Mouse (Mus musculus) adrenal gland, postnatal 14 days (tissue): ENCODE data around the gene Uqcc3. TPM values are rescaled to one million over a fixed set of nuclear protein-coding genes. Genes with fewer than 3 reads are reported as not detected.
"Not testable (repeated sequence)": the region's sequence is repeated elsewhere in the genome, so short reads cannot be mapped to it uniquely, and the experiment has no call there.

Source experiments
- DNase-seq: peaks from one replicate; pipeline ENCODE4 v3.0.0; 2021; ENCODE audit warnings: mixed read lengths
- long read RNA-seq, 2 experiments: library from polyadenylated mRNA; stranded (forward); transcript quantifications; one replicate each; pipeline ENCODE4 v2.0.0; 2021
- total RNA-seq: library from RNA; stranded (reverse); gene quantifications from 2 replicates; pipeline ENCODE4 v1.2.3, GENCODE M21; 2021

Uqcc3 gene
- 80.7 and 82.8 TPM in 2 replicates for total RNA-seq
- long read RNA-seq, experiment 1, transcript Uqcc3-201 (2 exons, 821 nt): major isoform, 114 of 117 reads
- long read RNA-seq, experiment 1, partial matches to known transcripts: 3 of 117 reads
- long read RNA-seq, experiment 1, other reads (novel, unspliced or antisense): 0 of 117 reads
- long read RNA-seq, experiment 2, transcript Uqcc3-201 (2 exons, 821 nt): major isoform, 133 of 136 reads
- long read RNA-seq, experiment 2, partial matches to known transcripts: 0 of 136 reads
- long read RNA-seq, experiment 2, other reads (novel, unspliced or antisense): 3 of 136 reads

DNA sequence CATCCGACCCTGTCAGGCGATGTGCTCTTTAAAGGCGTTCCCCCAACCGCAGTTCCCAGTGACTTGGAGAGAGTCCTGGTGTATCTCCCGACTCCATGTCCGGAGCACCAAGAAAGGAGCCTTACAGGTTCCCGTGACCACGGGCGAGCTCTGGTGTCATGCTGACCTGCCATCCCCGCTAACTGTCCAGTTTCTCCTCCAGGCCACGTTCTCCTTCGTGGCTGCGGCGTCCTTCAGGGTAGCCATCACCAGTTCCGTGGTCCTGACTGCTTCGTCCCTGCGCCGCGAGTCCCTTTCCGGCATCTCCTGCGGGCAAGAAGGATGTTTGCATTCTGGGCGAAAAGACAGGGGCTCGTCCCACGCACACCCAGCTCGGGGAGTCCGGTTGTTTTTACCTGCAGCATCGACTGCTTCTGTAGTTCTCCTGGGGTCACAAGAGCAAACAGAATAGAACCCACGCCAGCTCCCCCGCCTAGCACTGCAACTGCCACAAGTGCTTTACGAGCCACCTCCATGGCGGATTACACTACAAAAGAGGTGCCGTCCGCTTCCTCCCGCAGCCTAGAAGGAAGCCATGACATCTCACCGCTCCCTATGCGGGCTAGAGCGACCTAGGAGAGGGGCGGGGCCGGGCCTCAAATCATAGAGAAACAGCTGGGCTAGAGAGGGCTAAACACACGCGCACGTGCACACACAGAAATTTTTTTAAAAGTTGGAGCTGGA is at the start of gene Uqcc3:
TSS of gene Uqcc3 (minus strand) at position 613 of the 723 bp plus-strand sequence.
- DNase-seq: peak; percentile 95

DNA sequence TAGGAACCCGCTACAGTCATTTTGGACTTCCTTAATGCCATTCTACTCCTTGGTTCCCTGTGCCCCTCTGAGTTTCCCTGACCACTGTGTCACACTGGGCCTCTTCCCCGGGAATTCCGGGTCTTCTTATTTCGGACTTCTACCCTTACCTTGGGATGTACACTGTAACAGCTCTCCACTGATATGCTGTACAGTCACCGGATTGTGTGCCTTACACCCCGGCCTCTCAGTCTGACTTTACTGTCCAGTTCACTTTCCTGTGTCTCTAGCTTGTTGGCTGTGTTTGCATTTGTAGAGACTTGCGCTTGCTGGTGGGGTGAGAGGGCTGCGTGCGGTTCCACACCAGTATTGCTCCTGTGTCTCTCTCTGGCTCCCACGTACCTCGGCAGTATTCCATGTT is 49.4 kb upstream of the Uqcc3 start:
- DNase-seq: peak; percentile 30

DNA sequence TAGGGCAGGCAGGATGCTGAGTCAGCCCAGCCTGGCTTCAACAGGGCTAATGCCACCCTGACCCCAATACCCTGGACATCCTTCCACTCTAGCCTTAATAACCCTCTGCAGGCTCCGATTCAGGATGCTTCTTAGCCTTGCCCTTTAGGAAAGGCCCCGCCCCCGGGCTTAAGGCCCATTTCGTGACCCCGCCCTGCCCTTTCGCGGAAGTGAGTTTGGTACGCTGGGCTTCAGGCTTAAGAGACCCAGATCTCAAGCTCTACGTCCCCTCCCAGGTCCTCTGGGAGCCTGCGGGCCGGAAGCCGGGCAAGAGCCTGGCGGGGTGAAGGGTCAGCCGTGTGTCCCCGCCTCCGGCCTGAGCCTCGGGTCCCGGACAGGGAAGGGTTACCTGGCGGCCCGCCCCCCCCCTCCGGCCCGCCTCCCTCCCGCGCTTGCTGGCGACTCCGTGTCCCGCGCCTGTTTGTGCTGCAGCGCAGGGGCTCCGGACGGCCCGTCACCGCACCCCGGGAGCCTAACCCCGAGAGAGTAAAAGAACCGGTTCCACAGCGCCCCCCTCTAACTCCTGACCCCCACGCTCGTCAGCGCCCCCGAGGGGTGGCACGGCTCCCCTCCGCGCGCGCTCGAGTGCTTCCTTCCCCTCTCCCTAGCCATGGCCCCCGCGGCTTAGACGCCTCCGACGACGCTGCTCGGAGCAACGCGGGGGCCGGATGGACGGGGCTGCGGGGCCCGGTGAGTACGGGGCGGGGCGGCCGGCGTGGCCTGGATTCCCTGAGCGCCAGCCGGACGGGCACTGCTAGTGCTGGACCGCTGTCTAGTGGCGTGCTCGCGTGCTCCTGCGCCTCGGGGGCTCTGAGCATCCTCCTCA is 48.7 kb upstream of the Uqcc3 start, which contains the start of the genes Rom1 and Eml3:
TSS of gene Rom1 (minus strand) at position 133 of the 865 bp plus-strand sequence.
TSS of gene Eml3 (plus strand) at position 329 of the 865 bp plus-strand sequence.
- peak; percentile 95 for DNase-seq

- DNase-seq: peak; percentile 53
Observed at GRCm38 (mm10) chr19:8928689-8929223, 48.0 kb upstream of the Uqcc3 start.

GRCm38 (mm10) chr19:8927891-8928525 is 47.3 kb upstream of the Uqcc3 start:
- no peak for DNase-seq

DNA sequence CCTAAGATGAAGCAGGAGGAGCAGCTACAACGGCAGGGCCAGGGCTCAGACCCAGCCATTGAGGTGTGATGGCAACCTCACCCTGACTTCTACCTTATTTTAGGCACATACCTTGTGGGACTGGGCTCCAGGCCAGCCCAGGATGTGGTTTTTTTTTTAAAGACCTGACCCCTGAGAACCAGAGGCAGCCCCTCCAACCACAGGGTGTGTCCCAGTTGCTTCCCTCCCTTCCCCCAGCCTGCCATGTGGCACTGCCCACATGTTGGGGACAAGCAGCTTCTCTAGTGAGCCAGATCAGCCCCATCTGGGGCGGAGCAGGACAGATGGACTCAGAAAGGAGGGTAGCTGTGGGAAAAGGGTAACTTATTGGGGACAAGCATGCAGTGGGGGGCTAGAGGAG is 46.0 kb upstream of the Uqcc3 start:
- DNase-seq: no peak

GRCm38 (mm10) chr19:8921741-8922140 is 41.0 kb upstream of the Uqcc3 start:
- DNase-seq: no peak

GRCm38 (mm10) chr19:8920836-8921291 is 40.1 kb upstream of the Uqcc3 start:
- no peak for DNase-seq

- peak; percentile 97 for DNase-seq
Observed at GRCm38 (mm10) chr19:8920073-8920736, 39.5 kb upstream of the Uqcc3 start, which contains the start of gene B3gat3. Gene B3gat3 (plus strand): TSS chr19:8920374.

DNA sequence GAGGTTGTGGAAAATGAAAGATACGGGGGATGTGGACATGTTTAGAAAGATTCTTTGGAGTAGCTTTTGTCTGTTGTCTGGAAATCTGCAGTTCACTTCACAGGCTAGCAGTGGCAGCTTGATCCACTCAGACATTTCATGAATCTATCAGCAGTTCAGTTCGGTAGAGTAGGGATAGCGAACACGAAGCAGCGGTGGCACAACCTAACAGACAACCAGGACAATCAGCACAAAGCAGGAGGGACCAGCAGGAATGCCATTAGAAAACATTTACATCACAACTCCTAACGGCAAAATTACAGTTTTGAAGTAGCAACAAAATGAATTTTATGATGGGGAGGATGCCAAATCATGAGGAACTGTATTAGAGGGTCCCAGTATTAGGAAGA is 39.0 kb upstream of the Uqcc3 start:
- no peak for DNase-seq

GRCm38 (mm10) chr19:8919000-8919399 is 38.3 kb upstream of the Uqcc3 start:
- no peak for DNase-seq

GRCm38 (mm10) chr19:8914212-8914611 is 33.5 kb upstream of the Uqcc3 start:
- DNase-seq: no peak

DNA sequence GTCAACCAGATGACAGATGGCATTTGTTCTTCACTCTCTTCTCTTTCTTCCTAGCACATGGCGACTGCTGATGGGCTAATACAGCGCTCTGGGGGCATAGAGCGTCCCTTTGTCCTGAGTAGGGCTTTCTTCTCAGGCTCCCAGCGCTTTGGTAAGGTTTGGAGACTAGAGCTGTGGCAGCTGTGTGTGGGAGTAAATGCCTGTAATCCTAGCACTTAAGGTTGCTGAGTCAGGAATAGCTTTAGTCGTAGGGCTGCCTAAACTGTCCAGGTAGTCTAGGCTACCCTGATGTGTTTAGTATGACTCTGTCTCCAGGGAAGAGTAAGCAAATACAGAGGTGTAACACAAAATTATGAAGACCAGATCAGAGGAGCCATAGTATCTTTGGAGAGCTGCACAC is 31.1 kb upstream of the Uqcc3 start:
- no peak for DNase-seq

GRCm38 (mm10) chr19:8908531-8908930 is 27.8 kb upstream of the Uqcc3 start:
- DNase-seq: no peak

DNA sequence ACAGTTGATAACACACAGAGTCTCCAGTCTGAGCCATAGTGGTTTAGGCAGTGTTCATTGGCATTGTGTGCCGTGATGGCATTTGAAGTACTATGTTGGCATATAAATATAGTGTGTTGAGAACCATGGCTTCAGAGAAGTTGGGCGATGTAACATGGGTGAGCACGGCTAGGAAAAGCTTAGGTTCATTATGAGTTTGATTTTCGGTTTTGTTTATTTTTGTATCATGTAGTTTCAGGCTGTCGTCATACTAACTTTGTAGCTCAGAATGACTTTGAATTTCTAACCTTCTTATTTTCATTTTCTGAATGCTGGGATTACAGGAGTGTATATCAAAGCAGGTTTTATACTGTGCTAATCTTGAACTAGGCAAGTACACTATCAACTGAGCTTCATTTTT is 22.7 kb upstream of the Uqcc3 start:
- DNase-seq: no peak

DNA sequence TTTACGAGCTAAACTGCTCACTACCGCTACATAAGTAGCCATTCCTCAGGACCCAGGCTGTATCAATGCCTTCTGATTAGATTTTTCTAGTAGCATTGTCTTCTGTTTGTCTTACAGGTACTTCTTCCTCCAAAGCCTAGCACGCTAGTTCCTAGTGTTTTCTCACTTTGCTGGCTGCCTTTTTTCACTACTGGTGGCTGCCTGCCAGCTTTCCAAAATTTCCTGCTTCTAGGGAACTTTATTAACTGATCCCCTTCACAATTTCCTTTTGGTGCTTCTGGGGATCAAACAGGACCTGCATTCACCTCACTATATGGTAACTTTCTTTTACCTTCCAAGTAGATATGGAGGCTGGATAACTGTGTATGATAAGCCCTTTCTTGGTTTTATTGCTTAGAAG is 18.4 kb upstream of the Uqcc3 start:
- no peak for DNase-seq

DNA sequence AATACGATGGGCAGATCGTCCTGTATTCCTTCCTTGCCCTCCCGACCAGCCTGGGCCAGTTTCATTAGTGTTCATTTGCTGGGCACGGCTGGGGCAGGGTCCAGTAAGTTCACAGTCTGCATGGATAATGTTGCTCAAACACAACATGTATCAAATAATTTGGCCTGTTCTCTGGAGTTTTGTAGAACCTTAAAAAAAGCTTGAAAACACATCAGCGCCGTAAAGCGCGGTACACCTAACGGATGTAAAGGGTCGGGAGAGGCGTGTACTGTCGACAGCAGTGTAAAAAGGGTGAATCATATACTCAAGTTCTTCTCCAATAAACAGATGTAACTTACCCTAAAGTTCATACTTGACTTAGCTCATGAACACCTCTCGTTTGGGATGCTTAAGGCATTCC is 17.9 kb upstream of the Uqcc3 start:
- no peak for DNase-seq

GRCm38 (mm10) chr19:8897865-8898495 is 17.3 kb upstream of the Uqcc3 start, which contains the start of gene Ganab:
Gene Ganab (plus strand): TSS chr19:8898071.
- DNase-seq: peak; percentile 98

GRCm38 (mm10) chr19:8897211-8897864 is 16.6 kb upstream of the Uqcc3 start:
- DNase-seq: peak; percentile 84

- DNase-seq: not testable (repeated sequence)
Observed at GRCm38 (mm10) chr19:8896231-8896630, 15.5 kb upstream of the Uqcc3 start.
